Mouse (Mus musculus): ENCODE results near the gene Oxnad1.

GRCm38 (mm10) chr14:32073211-32073685 lies 11.9 kb upstream of the Oxnad1 start:
- no peak for TF ChIP-seq POLR2A (IDR thresholded peaks at IDR 0.05; ENCODE audit: low read depth, low read length)
- no peak for TF ChIP-seq CTCF (IDR thresholded peaks at IDR 0.05; ENCODE audit: borderline replicate concordance, insufficient read depth, low read length)
